Mouse (Mus musculus): Measurements from ENCODE around the gene Tfap2a.
A peak's percentile ranks its signal among the peaks of the same experiment; 100 is the strongest.

Tfap2a gene

GRCm38 (mm10) chr13:40738196-40738880, at the start of gene Tfap2a:
Tfap2a (minus strand) TSS chr13:40738376.
- no peak for DNase-seq (ENCODE audit: low spot score in 2 of 2)

DNA sequence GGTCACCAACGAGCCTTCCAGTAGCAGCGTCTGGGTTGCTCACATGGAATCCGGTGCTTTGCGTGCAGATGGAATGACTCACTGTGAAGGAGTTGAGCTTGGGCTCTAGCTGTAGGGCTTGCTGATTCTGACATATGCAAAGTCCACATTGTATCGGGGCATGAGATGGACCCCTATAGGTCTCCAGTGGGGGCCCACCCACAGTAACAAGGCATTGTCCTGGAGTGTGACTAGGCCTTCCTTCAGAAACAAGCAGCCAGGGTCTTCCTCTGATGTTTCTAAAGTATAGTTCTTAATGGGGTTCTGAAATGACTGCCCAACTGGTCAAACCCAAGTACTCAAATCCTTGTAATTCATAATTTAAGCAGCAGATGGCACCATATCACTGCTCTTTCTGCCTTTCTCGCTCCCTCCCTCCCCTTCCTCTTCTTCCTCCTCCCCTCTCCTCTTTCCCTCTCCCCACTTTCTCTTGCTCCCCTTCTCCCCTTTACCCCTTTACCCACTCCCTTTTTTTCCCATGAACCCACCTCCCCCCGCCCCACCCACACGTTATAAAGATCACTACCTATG, 46.1 kb upstream of the Tfap2a start:
- peak; percentile 1 to 7 for DNase-seq (ENCODE audit: low spot score in 2 of 2)

DNA sequence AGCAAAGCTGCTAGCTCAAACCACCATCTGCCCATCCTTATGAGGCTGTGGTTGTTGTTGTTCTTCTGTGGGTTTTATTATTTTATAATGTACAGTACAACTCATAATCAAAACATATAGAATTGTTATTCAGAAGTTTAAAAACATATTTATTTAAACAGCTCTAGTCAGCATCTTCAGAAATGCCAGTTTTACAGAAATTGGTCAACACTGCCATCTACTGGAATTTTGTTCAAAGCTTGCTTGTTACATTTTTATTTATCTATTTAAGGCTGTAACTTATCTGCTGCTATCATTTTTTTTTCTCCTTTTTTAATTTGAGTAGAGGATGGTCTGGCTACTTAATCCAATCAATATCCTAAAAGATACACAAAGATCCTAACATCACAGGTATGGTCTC, 19.8 kb upstream of the Tfap2a start:
- no peak for DNase-seq (ENCODE audit: low spot score in 2 of 2)

DNA sequence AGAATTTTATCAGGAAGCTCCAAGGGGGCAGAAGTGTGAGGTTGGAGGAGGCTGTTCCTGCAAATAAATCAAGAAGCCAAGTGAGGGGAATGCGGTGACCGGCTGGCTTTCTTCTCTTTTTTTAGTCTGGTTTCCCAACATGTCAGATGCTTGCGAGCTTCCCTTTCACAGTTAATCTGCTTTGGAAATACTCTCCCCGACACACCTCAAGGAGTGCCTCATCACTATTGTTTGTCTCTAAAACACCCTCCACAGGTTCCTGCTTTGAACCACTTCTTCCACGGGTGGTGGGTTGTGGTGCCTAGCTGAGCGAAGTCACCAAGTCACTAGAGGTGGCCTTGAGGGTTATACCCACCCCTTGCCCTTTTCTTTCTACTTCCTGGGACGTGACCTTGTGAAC, 18.2 kb upstream of the Tfap2a start:
- DNase-seq (ENCODE audit: low spot score in 2 of 2) = no peak

DNA sequence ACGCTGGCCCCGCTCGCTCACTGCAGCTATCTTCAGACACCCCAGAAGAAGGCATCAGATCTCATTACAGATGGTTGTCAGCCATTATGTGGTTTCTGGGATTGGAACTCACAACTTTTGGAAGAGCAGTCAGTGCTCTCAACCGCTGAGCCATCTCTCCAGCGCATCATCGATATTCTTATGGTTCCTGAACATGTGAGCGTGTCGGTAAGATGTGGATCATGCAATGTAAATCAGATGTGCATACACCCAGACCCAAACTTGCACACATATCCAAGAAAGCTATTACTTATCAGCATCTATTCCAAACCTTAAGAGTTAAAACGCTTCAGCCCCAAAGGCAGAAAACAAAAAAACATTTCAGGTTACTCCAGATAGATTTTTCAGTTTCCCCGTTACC, 15.9 kb upstream of the Tfap2a start:
- no peak for DNase-seq (ENCODE audit: low spot score in 2 of 2)

DNA sequence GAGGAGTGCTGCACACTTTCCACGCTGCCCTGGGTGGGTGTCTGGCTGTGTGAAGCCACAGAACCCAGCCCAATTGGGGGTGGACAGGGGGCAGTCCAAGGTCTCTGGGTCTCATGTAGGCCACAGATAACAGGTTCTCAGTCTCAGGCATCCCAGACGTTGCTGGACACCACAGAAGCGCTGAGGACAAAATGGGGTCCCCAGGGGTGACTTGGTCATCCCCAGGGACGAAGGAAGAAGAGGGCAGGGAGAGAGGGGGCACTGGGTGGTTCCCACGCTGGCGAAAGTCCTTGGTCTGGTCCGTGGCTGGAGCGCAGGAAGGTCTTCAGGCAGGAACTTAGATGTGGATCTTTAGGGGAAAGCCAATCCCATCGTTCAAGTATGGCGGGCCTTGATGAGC, 13.7 kb upstream of the Tfap2a start:
- no peak for DNase-seq (ENCODE audit: low spot score in 2 of 2)

GRCm38 (mm10) chr13:40749603-40749905, 11.4 kb upstream of the Tfap2a start:
- DNase-seq (ENCODE audit: low spot score in 2 of 2) = no peak

DNA sequence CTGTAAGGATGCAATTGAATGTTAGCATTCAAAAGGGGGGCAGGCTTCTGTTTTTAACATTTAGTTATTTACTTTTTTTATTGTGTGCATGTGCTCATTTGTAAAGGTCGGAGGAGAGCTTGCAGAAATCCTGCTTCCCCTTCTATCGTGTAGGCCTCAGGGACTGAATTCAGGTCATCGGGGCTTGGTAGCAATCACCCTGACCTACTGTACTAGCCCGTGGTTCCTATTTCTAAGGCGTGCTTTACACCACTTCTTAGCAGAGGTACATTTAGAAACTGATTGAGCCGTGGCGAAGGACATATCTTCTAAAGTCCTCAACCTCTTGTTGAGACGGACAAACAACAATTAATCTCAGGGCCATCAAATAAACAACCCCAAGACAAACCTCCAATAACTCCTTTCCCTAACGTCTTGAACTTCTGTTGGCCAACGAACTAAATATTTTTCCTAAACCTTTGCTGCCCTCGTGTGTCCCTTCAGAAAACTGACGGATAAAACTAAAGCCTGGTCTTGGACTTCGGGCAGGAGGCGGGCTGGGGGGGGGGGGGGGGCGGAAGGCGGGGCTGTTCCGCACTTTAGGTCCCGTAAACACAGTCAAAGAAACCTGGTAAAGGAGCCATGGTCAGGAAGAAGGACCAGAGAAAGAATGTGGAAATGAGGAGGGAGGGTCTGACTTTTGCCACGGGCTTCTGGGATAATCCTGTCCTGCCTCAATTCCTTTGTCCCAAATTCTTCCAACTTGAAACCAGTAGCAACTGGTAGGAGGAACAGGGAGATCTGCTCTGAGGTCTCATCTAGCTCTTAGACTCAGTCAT, 10.8 kb upstream of the Tfap2a start:
- no peak for DNase-seq (ENCODE audit: low spot score in 2 of 2)

- DNase-seq (ENCODE audit: low spot score in 2 of 2) = no peak
Measured at GRCm38 (mm10) chr13:40744111-40744805, 6.1 kb upstream of the Tfap2a start.

- DNase-seq (ENCODE audit: low spot score in 2 of 2) = no peak
Measured at GRCm38 (mm10) chr13:40743221-40743620, 5.0 kb upstream of the Tfap2a start.

DNA sequence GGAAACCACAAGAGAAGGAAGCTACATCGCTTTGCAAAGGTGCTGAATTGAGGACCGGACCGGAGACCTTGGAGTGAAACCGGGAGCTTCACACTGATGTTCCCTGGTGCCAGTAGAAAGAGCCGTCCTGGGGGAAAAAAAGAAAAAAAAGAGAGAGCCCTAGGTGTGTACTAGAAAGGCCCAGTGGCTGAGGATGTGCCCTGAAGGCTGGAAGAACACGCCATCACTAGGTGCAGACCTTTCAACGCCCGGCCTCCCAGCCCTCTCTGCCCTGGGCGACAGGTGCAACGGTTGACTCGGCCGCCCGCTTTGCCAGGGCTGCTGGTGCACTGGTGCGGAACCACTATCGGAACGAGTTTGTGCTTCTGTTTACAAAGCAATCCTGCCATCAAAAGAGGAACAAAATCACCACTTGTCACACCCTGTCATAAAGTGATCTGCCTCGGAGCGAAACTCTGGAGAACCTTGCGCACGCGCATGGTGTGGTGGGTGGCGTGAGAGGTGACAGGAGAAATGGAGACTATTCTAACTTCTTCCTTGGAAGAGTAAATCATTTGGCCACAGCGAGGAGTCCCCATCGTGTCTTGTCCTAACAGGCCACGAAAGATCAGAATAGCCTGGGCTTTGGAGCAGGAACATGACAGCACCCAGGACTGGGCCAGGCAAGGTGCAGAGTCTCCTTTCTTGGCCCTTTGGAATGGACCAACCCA, 3.8 kb upstream of the Tfap2a start:
- DNase-seq (ENCODE audit: low spot score in 2 of 2) = no peak

- no peak for DNase-seq (ENCODE audit: low spot score in 2 of 2)
Measured at GRCm38 (mm10) chr13:40741436-40741835, 3.3 kb upstream of the Tfap2a start.

- no peak for DNase-seq (ENCODE audit: low spot score in 2 of 2)
Measured at GRCm38 (mm10) chr13:40740727-40741360, 2.7 kb upstream of the Tfap2a start.

GRCm38 (mm10) chr13:40739901-40740300, 1.7 kb upstream of the Tfap2a start:
- no peak for DNase-seq (ENCODE audit: low spot score in 2 of 2)

DNA sequence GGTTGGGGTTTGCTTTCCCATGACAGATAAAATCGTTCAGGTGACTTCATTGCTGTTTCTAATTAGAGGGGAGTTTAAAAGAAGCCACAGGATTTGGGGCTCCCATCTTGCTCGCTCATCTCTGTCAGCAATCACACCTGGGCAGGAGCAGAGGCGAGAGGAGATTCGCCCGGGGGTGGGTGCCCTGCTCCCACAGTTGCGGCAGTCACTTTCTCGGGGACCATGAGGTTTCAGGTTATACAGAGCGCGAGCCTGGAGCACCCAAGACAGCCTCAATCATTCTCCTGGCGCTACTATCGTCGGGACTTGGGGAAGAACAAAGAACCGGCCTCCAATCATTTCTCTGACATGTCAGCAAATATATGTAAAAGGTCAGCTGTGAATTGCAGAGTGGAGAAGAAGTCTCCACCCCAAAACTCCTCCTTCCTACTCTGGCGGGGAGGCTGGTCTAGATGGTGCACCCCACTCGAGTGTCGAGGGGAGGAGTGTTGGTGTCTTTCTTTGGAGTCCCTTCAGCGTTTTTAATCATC, 1.0 kb upstream of the Tfap2a start:
- no peak for DNase-seq (ENCODE audit: low spot score in 2 of 2)

GRCm38 (mm10) chr13:40737761-40738160, 415 bp downstream of the Tfap2a start:
- no peak for DNase-seq (ENCODE audit: low spot score in 2 of 2)

DNA sequence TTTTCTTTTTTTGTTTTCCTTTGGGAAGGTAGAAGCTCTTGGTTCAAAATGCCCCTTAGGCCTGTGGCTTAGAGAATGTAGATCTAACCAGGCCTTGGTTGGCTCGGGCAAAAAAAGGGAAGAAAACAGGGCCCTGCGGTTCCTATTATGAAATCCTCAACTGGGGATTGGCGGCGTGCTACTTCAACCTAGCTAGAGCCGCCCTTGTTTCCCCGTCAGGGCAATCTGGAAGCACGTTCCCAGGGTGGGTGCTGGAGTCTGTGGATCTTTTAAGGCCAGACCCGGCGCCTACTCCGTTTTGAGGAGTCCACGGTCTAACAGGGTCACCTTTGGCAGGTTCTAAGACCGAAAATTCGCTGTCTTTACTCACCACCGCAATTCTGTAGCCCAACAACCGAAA, 1.1 kb downstream of the Tfap2a start:
- no peak for DNase-seq (ENCODE audit: low spot score in 2 of 2)

- DNase-seq (ENCODE audit: low spot score in 2 of 2) = no peak
Measured at GRCm38 (mm10) chr13:40736107-40736780, 1.9 kb downstream of the Tfap2a start.

GRCm38 (mm10) chr13:40735416-40736106, 2.6 kb downstream of the Tfap2a start:
- DNase-seq (ENCODE audit: low spot score in 2 of 2) = no peak
